Comparison of ENCODE assay signal across 18 mouse cellular contexts in the genomic region with DNA sequence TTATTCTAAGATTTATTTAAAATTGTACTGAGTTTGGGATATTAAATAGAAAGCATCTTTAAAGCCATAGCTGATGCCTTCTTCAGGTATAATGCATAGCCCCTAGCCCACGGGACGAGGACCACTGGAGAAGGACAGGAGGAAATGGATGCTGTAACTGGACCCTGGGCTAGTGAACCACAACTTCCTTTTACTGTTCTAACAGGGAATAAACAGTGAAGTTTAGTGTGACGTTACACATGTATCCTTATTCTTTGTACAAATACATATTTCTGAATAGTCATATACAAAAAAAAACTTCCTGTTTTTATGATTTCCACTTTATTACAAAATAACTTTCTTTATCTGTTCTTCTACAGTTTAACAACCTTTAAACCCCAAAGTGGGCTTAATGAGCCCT.
"Had no signal": no experiment of that assay in that cellular context is flagged by ENCODE, and none has a peak within 500 bp of the region (broad histone marks: within the 10 kb centered on the region; RNA-seq: fewer than 3 reads in every experiment).

No protein-coding gene starts in this region.

- H3K4me1 ChIP-seq: midbrain, embryonic 12.5 days; neural tube, embryonic 13.5 days; neural tube, embryonic 15.5 days; stomach, embryonic 15.5 days had no signal

- H3K27me3 ChIP-seq: midbrain, embryonic 12.5 days; neural tube, embryonic 13.5 days; neural tube, embryonic 15.5 days; stomach, embryonic 15.5 days had no signal

- H3K27ac ChIP-seq: liver, embryonic 14.5 days; midbrain, embryonic 10.5 days; midbrain, embryonic 12.5 days; neural tube, embryonic 13.5 days; neural tube, embryonic 15.5 days; stomach, embryonic 15.5 days; stomach, postnatal 0 days had no signal

- H3K4me3 ChIP-seq: midbrain, embryonic 10.5 days; midbrain, embryonic 12.5 days; myocyte; neural tube, embryonic 13.5 days; neural tube, embryonic 15.5 days; stomach, embryonic 15.5 days had no signal

- H3K36me3 ChIP-seq: midbrain, embryonic 10.5 days; midbrain, embryonic 12.5 days; neural tube, embryonic 13.5 days; neural tube, embryonic 15.5 days; stomach, embryonic 15.5 days had no signal

- DNase-seq: lung, adult 18-20 months; lung, postnatal 14 days; midbrain, embryonic 14.5 days; retina, postnatal 1 day; right cerebral cortex, adult 18-20 months; thymus, adult 2 months; thymus, postnatal 25 days; thymus, postnatal 4 days had no signal

- H3K4me2 ChIP-seq: lung, embryonic 14.5 days; midbrain, embryonic 12.5 days; neural tube, embryonic 13.5 days; neural tube, embryonic 15.5 days; stomach, embryonic 15.5 days had no signal

- H3K9ac ChIP-seq: liver, embryonic 14.5 days; lung, embryonic 14.5 days; midbrain, embryonic 12.5 days; neural tube, embryonic 13.5 days; neural tube, embryonic 15.5 days; stomach, embryonic 15.5 days had no signal

- ATAC-seq: midbrain, embryonic 16.5 days had no signal

- H3K9me3 ChIP-seq: midbrain, embryonic 10.5 days; midbrain, embryonic 12.5 days; neural tube, embryonic 13.5 days; neural tube, embryonic 15.5 days; stomach, embryonic 15.5 days had no signal
